Mouse (Mus musculus) forebrain, embryonic 15.5 days (tissue): ENCODE data around the gene Ddx11. TPM values are rescaled to one million over a fixed set of nuclear protein-coding genes. Genes with fewer than 3 reads are reported as not detected.
A peak's percentile ranks its signal among the peaks of the same experiment; 100 is the strongest.

Source experiments
- ATAC-seq: fragments of 200-750 bp; cut with Nextera tagmentation; replicated peaks from 2 replicates; pipeline ENCODE4 v1.8.0; 2017; ENCODE audit warnings: mild to moderate bottlenecking, moderate TSS enrichment, moderate library complexity
- H3K27ac ChIP-seq: fragments of 300-500 bp; sonication (generic); replicated peaks from 2 replicates; pipeline ENCODE4 v1.5.1; 2015; ENCODE audit warnings: mild to moderate bottlenecking, inconsistent platforms
- H3K27me3 ChIP-seq: fragments of 300-500 bp; sonication (generic); 2 replicates; pipeline ENCODE4 v1.6.1; 2015; ENCODE audit warnings: inconsistent platforms
- H3K36me3 ChIP-seq: fragments of 300-500 bp; sonication (generic); 2 replicates; pipeline ENCODE4 v1.6.1; 2015; ENCODE audit warnings: mild to moderate bottlenecking, inconsistent platforms
- H3K4me1 ChIP-seq: fragments of 300-500 bp; sonication (generic); 2 replicates; pipeline ENCODE4 v1.6.1; 2015; ENCODE audit warnings: inconsistent platforms
- H3K4me2 ChIP-seq: fragments of 300-500 bp; sonication (generic); replicated peaks from 2 replicates; pipeline ENCODE4 v1.6.1; 2015; ENCODE audit warnings: mild to moderate bottlenecking, inconsistent platforms
- H3K4me3 ChIP-seq: fragments of 300-500 bp; sonication (generic); 2 replicates; pipeline ENCODE4 v1.5.1; 2015; ENCODE audit warnings: mild to moderate bottlenecking, inconsistent platforms
- H3K9ac ChIP-seq: fragments of 300-500 bp; sonication (generic); replicated peaks from 2 replicates; pipeline ENCODE4 v1.6.1; 2015; ENCODE audit warnings: mild to moderate bottlenecking, inconsistent platforms
- H3K9me3 ChIP-seq: fragments of 300-500 bp; sonication (generic); 2 replicates; pipeline ENCODE4 v1.6.1; 2016; ENCODE audit warnings: inconsistent platforms
- WGBS: fragments of 180-500 bp; shearing (Covaris S2); methylation state at CpG from one replicate; pipeline ENCODE4 v1.1.7; 2015; ENCODE audit warnings: mixed read lengths; 5-methylcytosine and 5-hydroxymethylcytosine counted together
- polyA plus RNA-seq: library from polyadenylated mRNA; unstranded; fragments of >200 nt; fragmentation: Nextera tagmentation; extraction: Ambion mirVana; gene quantifications from 2 replicates; pipeline ENCODE4 v1.2.1, GENCODE M21; 2015

Gene Ddx11
- polyA plus RNA-seq, 1 experiment from 2014 or later: 9.2 TPM

GRCm38 (mm10) chr17:66100566-66101379, 22.5 kb upstream of the Ddx11 start:
- 1% methylated on average over 41 of the region's 41 CpGs for WGBS
- H3K4me1 ChIP-seq: peaks cover 25% of the 10 kb centered on the region
- peak overlapping the region; percentile 81 for H3K9ac ChIP-seq
- no peaks in the 10 kb centered on the region for H3K9me3 ChIP-seq
- H3K27me3 ChIP-seq: no peaks in the 10 kb centered on the region
- ATAC-seq: no peak; the same call in 1 of the 2 replicates
- H3K4me2 ChIP-seq: peak overlapping the region; percentile 89
- peak overlapping the region; percentile 97 for H3K27ac ChIP-seq
- no peaks in the 10 kb centered on the region for H3K36me3 ChIP-seq
- peak overlapping the region; percentile 61 for H3K4me3 ChIP-seq

GRCm38 (mm10) chr17:66101380-66102330, 21.7 kb upstream of the Ddx11 start, which contains the start of gene Ndufv2:
Ndufv2 (minus strand) TSS chr17:66101559.
- H3K9ac ChIP-seq: peak within 1 kb of the TSS; percentile 81
- peak within 1 kb of the TSS; percentile 89 for H3K4me2 ChIP-seq
- H3K9me3 ChIP-seq: no peaks in the 10 kb centered on the region
- peak; percentile 99 for ATAC-seq
- peaks cover 25% of the 10 kb centered on the region for H3K4me1 ChIP-seq
- H3K27me3 ChIP-seq: no peaks in the 10 kb centered on the region
- WGBS: under 1% methylated on average over 64 of the region's 67 CpGs
- peak within 1 kb of the TSS; percentile 97 for H3K27ac ChIP-seq
- peak within 1 kb of the TSS; percentile 61 for H3K4me3 ChIP-seq
- no peaks in the 10 kb centered on the region for H3K36me3 ChIP-seq

- no peak overlapping the region for H3K27ac ChIP-seq
- H3K4me3 ChIP-seq: no peak overlapping the region
- no peak for ATAC-seq
- H3K4me2 ChIP-seq: no peak overlapping the region
- no peaks in the 10 kb centered on the region for H3K36me3 ChIP-seq
- H3K9me3 ChIP-seq: no peaks in the 10 kb centered on the region
- H3K4me1 ChIP-seq: peaks cover 20% of the 10 kb centered on the region
- H3K27me3 ChIP-seq: no peaks in the 10 kb centered on the region
- WGBS: 85% methylated on average over 7 of the region's 7 CpGs
- H3K9ac ChIP-seq: no peak overlapping the region
Observed at GRCm38 (mm10) chr17:66104076-66104475, 19.2 kb upstream of the Ddx11 start.

- Histone ChIP-seq H3K4me2 (no peak overlapping the region), H3K27me3 (no peaks in the 10 kb centered on the region), H3K9me3 (no peaks in the 10 kb centered on the region)
Observed at GRCm38 (mm10) chr17:66106601-66107267, 16.6 kb upstream of the Ddx11 start.

GRCm38 (mm10) chr17:66107466-66107865, 15.9 kb upstream of the Ddx11 start:
- Histone ChIP-seq H3K9ac (no peak overlapping the region), H3K9me3 (no peaks in the 10 kb centered on the region), H3K4me2 (no peak overlapping the region), H3K4me3 (no peak overlapping the region), H3K27ac (no peak overlapping the region), H3K36me3 (no peaks in the 10 kb centered on the region), H3K4me1 (peaks cover 13% of the 10 kb centered on the region), H3K27me3 (no peaks in the 10 kb centered on the region)
- 67% methylated on average over 8 of the region's 8 CpGs for WGBS
- no peak for ATAC-seq

More at GRCm38 (mm10) chr17:66106601-66107267, 16.6 kb upstream of the Ddx11 start:
- Histone ChIP-seq H3K36me3 (no peaks in the 10 kb centered on the region), H3K27ac (no peak overlapping the region), H3K9ac (no peak overlapping the region), H3K4me1 (peaks cover 12% of the 10 kb centered on the region), H3K4me3 (no peak overlapping the region)
- 50% methylated on average over 10 of the region's 10 CpGs for WGBS
- no peak for ATAC-seq

- Histone ChIP-seq H3K4me2 (no peak overlapping the region), H3K27me3 (no peaks in the 10 kb centered on the region), H3K4me1 (peaks cover 18% of the 10 kb centered on the region), H3K36me3 (no peaks in the 10 kb centered on the region), H3K4me3 (no peak overlapping the region), H3K9me3 (no peaks in the 10 kb centered on the region), H3K27ac (no peak overlapping the region), H3K9ac (no peak overlapping the region)
- WGBS: 86% methylated on average over 4 of the region's 4 CpGs
- ATAC-seq: no peak
Observed at GRCm38 (mm10) chr17:66108198-66108597, 15.1 kb upstream of the Ddx11 start.

- WGBS: 52% methylated on average over 6 of the region's 6 CpGs
- Histone ChIP-seq H3K4me2 (peak overlapping the region; percentile 56), H3K4me3 (peak overlapping the region; percentile 69), H3K27ac (0 out of 2 replicates have a peak overlapping the region, but pooled peaks have one; percentile 56), H3K9me3 (no peaks in the 10 kb centered on the region), H3K4me1 (peaks cover 18% of the 10 kb centered on the region), H3K9ac (no peak overlapping the region), H3K27me3 (no peaks in the 10 kb centered on the region), H3K36me3 (peaks cover 21% of the 10 kb centered on the region)
- ATAC-seq: no peak; the same call in 1 of the 2 replicates
Observed at GRCm38 (mm10) chr17:66110746-66111145, 12.6 kb upstream of the Ddx11 start.

GRCm38 (mm10) chr17:66111402-66111959, 11.8 kb upstream of the Ddx11 start, which contains the start of gene Washc1:
Washc1 (plus strand) TSS chr17:66111545.
- peak within 1 kb of the TSS; percentile 56 for H3K4me2 ChIP-seq
- no peaks in the 10 kb centered on the region for H3K9me3 ChIP-seq
- no peaks in the 10 kb centered on the region for H3K27me3 ChIP-seq
- H3K27ac ChIP-seq: peak within 1 kb of the TSS; percentile 56
- H3K4me1 ChIP-seq: peaks cover 18% of the 10 kb centered on the region
- peak; percentile 97 for ATAC-seq
- H3K9ac ChIP-seq: peak within 1 kb of the TSS; percentile 62
- H3K4me3 ChIP-seq: peak within 1 kb of the TSS; percentile 69
- under 1% methylated on average over 41 of the region's 41 CpGs for WGBS
- H3K36me3 ChIP-seq: peaks cover 28% of the 10 kb centered on the region

- H3K4me1 ChIP-seq: peaks cover 18% of the 10 kb centered on the region
- H3K36me3 ChIP-seq: peaks cover 35% of the 10 kb centered on the region
- no peaks in the 10 kb centered on the region for H3K27me3 ChIP-seq
- H3K9ac ChIP-seq: peak overlapping the region; percentile 62
- no peaks in the 10 kb centered on the region for H3K9me3 ChIP-seq
- no peak for ATAC-seq
- 54% methylated on average over 4 of the region's 4 CpGs for WGBS
- H3K27ac ChIP-seq: no peak overlapping the region
- H3K4me3 ChIP-seq: peak overlapping the region; percentile 69
- H3K4me2 ChIP-seq: peak overlapping the region; percentile 56
Observed at GRCm38 (mm10) chr17:66112166-66112565, 11.2 kb upstream of the Ddx11 start.

- Histone ChIP-seq H3K9me3 (no peaks in the 10 kb centered on the region), H3K27ac (no peak overlapping the region), H3K4me1 (peaks cover 3% of the 10 kb centered on the region), H3K36me3 (peaks cover 60% of the 10 kb centered on the region), H3K4me2 (no peak overlapping the region), H3K27me3 (no peaks in the 10 kb centered on the region), H3K4me3 (no peak overlapping the region), H3K9ac (no peak overlapping the region)
- ATAC-seq: no peak
- 77% methylated on average over 8 of the region's 8 CpGs for WGBS
Observed at GRCm38 (mm10) chr17:66118991-66119390, 4.3 kb upstream of the Ddx11 start.

GRCm38 (mm10) chr17:66120701-66121100, 2.6 kb upstream of the Ddx11 start:
- peaks cover 43% of the 10 kb centered on the region for H3K36me3 ChIP-seq
- no peak overlapping the region for H3K4me2 ChIP-seq
- no peaks in the 10 kb centered on the region for H3K9me3 ChIP-seq
- no peaks in the 10 kb centered on the region for H3K27me3 ChIP-seq
- no peak overlapping the region for H3K4me3 ChIP-seq
- no peak overlapping the region for H3K27ac ChIP-seq
- H3K4me1 ChIP-seq: peaks cover 14% of the 10 kb centered on the region
- 84% methylated on average over 1 of the region's 1 CpGs for WGBS
- ATAC-seq: no peak
- no peak overlapping the region for H3K9ac ChIP-seq
